Mouse (Mus musculus): Measurements from ENCODE around the gene Slc9a9.

- TF ChIP-seq CTCF (IDR thresholded peaks at IDR 0.05; ENCODE audit: low read depth) (no peak), EP300 (IDR thresholded peaks at IDR 0.05; ENCODE audit: low read depth) (no peak)
These were observed 55.4 kb downstream of the Slc9a9 start for GRCm38 (mm10) chr9:94725121-94725520.
